Mouse (Mus musculus) hindbrain, embryonic 12.5 days (tissue): ENCODE measurements around the gene Hecw2. TPM values are rescaled to one million over a fixed set of nuclear protein-coding genes. Genes with fewer than 3 reads are reported as not detected.

Experiments used
- ATAC-seq: fragments of 200-750 bp; cut with Nextera tagmentation; 2 replicates; pipeline ENCODE4 v1.8.0; 2017; ENCODE audit warnings: moderate TSS enrichment; ENCODE audit not compliant: low FRiP score
- H3K27ac ChIP-seq: fragments of 300-500 bp; sonication (generic); 2 replicates; pipeline ENCODE4 v1.5.1; 2016; ENCODE audit warnings: mild to moderate bottlenecking
- H3K27me3 ChIP-seq: fragments of 300-500 bp; sonication (generic); 2 replicates; pipeline ENCODE4 v1.6.1; 2016; ENCODE audit warnings: mild to moderate bottlenecking
- H3K36me3 ChIP-seq: fragments of 300-500 bp; sonication (generic); 2 replicates; pipeline ENCODE4 v1.6.1; 2016; ENCODE audit warnings: mild to moderate bottlenecking
- H3K4me1 ChIP-seq: fragments of 300-500 bp; sonication (generic); 2 replicates; pipeline ENCODE4 v1.6.1; 2016
- H3K4me2 ChIP-seq: fragments of 300-500 bp; sonication (generic); replicated peaks from 2 replicates; pipeline ENCODE4 v1.6.1; 2016; ENCODE audit warnings: mild to moderate bottlenecking
- H3K4me3 ChIP-seq: fragments of 300-500 bp; sonication (generic); 2 replicates; pipeline ENCODE4 v1.5.1; 2016; ENCODE audit warnings: mild to moderate bottlenecking
- H3K9ac ChIP-seq: fragments of 300-500 bp; sonication (generic); 2 replicates; pipeline ENCODE4 v1.6.1; 2016; ENCODE audit warnings: mild to moderate bottlenecking, moderate library complexity
- H3K9me3 ChIP-seq: fragments of 300-500 bp; sonication (generic); replicated peaks from 2 replicates; pipeline ENCODE4 v1.6.1; 2016; ENCODE audit warnings: mild to moderate bottlenecking
- WGBS: fragments of 180-500 bp; shearing (Covaris S2); methylation state at CpG from one replicate; pipeline ENCODE4 v1.1.7; 2016; 5-methylcytosine and 5-hydroxymethylcytosine counted together
- polyA plus RNA-seq: library from polyadenylated mRNA; unstranded; fragments of >200 nt; fragmentation: Nextera tagmentation; extraction: Ambion mirVana; gene quantifications from 2 replicates; pipeline ENCODE4 v1.2.1, GENCODE M21; 2016

Gene Hecw2
- polyA plus RNA-seq, 1 experiment from 2014 or later = 8.7 TPM

GRCm38 (mm10) chr1:54012414-54012813 is 182.6 kb downstream of the Hecw2 start:
- Histone ChIP-seq H3K27me3 (no peaks in the 10 kb centered on the region), H3K4me2 (no peak overlapping the region), H3K9me3 (no peaks in the 10 kb centered on the region), H3K4me3 (no peak overlapping the region), H3K4me1 (0 out of 2 replicates have a peak, but pooled peaks cover 6% of the 10 kb centered on the region), H3K36me3 (no peaks in the 10 kb centered on the region), H3K27ac (no peak overlapping the region), H3K9ac (no peak overlapping the region)
- no peak for ATAC-seq
- 63% methylated on average over 3 of the region's 3 CpGs for WGBS

- Histone ChIP-seq H3K36me3 (no peaks in the 10 kb centered on the region), H3K4me1 (0 out of 2 replicates have a peak, but pooled peaks cover 2% of the 10 kb centered on the region), H3K4me2 (no peak overlapping the region), H3K27ac (no peak overlapping the region), H3K9me3 (no peaks in the 10 kb centered on the region), H3K4me3 (no peak overlapping the region), H3K9ac (no peak overlapping the region), H3K27me3 (no peaks in the 10 kb centered on the region)
- WGBS = 93% methylated on average over 6 of the region's 6 CpGs
- ATAC-seq = no peak
These were observed 185.4 kb downstream of the Hecw2 start for GRCm38 (mm10) chr1:54009418-54010064.

GRCm38 (mm10) chr1:54005860-54006386 is 189.0 kb downstream of the Hecw2 start:
- Histone ChIP-seq H3K36me3 (no peaks in the 10 kb centered on the region), H3K27ac (no peak overlapping the region), H3K4me2 (no peak overlapping the region), H3K4me1 (no peaks in the 10 kb centered on the region), H3K27me3 (no peaks in the 10 kb centered on the region), H3K4me3 (no peak overlapping the region), H3K9ac (no peak overlapping the region), H3K9me3 (no peaks in the 10 kb centered on the region)
- ATAC-seq = no peak
- WGBS = 80% methylated on average over 5 of the region's 5 CpGs

GRCm38 (mm10) chr1:54003288-54003687 is 191.7 kb downstream of the Hecw2 start:
- H3K27ac ChIP-seq = no peak overlapping the region
- no peak overlapping the region for H3K4me3 ChIP-seq
- H3K9me3 ChIP-seq = no peaks in the 10 kb centered on the region
- no peaks in the 10 kb centered on the region for H3K27me3 ChIP-seq
- no peak overlapping the region for H3K9ac ChIP-seq
- no peak for ATAC-seq
- no peaks in the 10 kb centered on the region for H3K4me1 ChIP-seq
- no peak overlapping the region for H3K4me2 ChIP-seq
- no peaks in the 10 kb centered on the region for H3K36me3 ChIP-seq
- WGBS = 86% methylated on average over 3 of the region's 3 CpGs

GRCm38 (mm10) chr1:54002077-54002476 is 192.9 kb downstream of the Hecw2 start:
- H3K9me3 ChIP-seq = no peaks in the 10 kb centered on the region
- WGBS = 86% methylated on average over 2 of the region's 2 CpGs
- no peak overlapping the region for H3K9ac ChIP-seq
- no peak overlapping the region for H3K4me2 ChIP-seq
- H3K4me3 ChIP-seq = no peak overlapping the region
- no peaks in the 10 kb centered on the region for H3K27me3 ChIP-seq
- H3K27ac ChIP-seq = no peak overlapping the region
- H3K36me3 ChIP-seq = no peaks in the 10 kb centered on the region
- H3K4me1 ChIP-seq = no peaks in the 10 kb centered on the region
- ATAC-seq = no peak

GRCm38 (mm10) chr1:53997239-53997638 is 197.7 kb downstream of the Hecw2 start:
- 90% methylated on average over 1 of the region's 1 CpGs for WGBS
- no peak overlapping the region for H3K9ac ChIP-seq
- no peak overlapping the region for H3K27ac ChIP-seq
- no peak overlapping the region for H3K4me3 ChIP-seq
- H3K4me2 ChIP-seq = no peak overlapping the region
- no peaks in the 10 kb centered on the region for H3K36me3 ChIP-seq
- no peak for ATAC-seq
- no peaks in the 10 kb centered on the region for H3K9me3 ChIP-seq
- no peaks in the 10 kb centered on the region for H3K27me3 ChIP-seq
- no peaks in the 10 kb centered on the region for H3K4me1 ChIP-seq

GRCm38 (mm10) chr1:53986185-53986892 is 208.6 kb downstream of the Hecw2 start:
- no peak overlapping the region for H3K4me3 ChIP-seq
- H3K27ac ChIP-seq = no peak overlapping the region
- no peak overlapping the region for H3K9ac ChIP-seq
- no peaks in the 10 kb centered on the region for H3K36me3 ChIP-seq
- no peak overlapping the region for H3K4me2 ChIP-seq
- no peaks in the 10 kb centered on the region for H3K4me1 ChIP-seq
- H3K9me3 ChIP-seq = no peaks in the 10 kb centered on the region
- H3K27me3 ChIP-seq = no peaks in the 10 kb centered on the region
- WGBS = 86% methylated on average over 8 of the region's 8 CpGs
- no peak for ATAC-seq

- Histone ChIP-seq H3K36me3 (no peaks in the 10 kb centered on the region), H3K9me3 (no peaks in the 10 kb centered on the region), H3K4me2 (no peak overlapping the region), H3K4me1 (no peaks in the 10 kb centered on the region), H3K9ac (no peak overlapping the region), H3K27me3 (no peaks in the 10 kb centered on the region), H3K4me3 (no peak overlapping the region), H3K27ac (peak overlapping the region; percentile 48; the same call in 1 of the 2 replicates)
- no peak for ATAC-seq
- 97% methylated on average over 2 of the region's 2 CpGs for WGBS
These were observed 216.5 kb downstream of the Hecw2 start for GRCm38 (mm10) chr1:53978514-53978831.

- no peaks in the 10 kb centered on the region for H3K27me3 ChIP-seq
- H3K4me1 ChIP-seq = no peaks in the 10 kb centered on the region
- no peak overlapping the region for H3K4me3 ChIP-seq
- H3K9me3 ChIP-seq = no peaks in the 10 kb centered on the region
- WGBS = 80% methylated on average over 8 of the region's 8 CpGs
- no peak for ATAC-seq
- H3K27ac ChIP-seq = peak overlapping the region; percentile 48; the same call in 1 of the 2 replicates
- no peaks in the 10 kb centered on the region for H3K36me3 ChIP-seq
- H3K9ac ChIP-seq = no peak overlapping the region
- no peak overlapping the region for H3K4me2 ChIP-seq
These were observed 217.0 kb downstream of the Hecw2 start for GRCm38 (mm10) chr1:53977806-53978513.

GRCm38 (mm10) chr1:53976721-53977120 is 218.2 kb downstream of the Hecw2 start:
- no peaks in the 10 kb centered on the region for H3K9me3 ChIP-seq
- 94% methylated on average over 5 of the region's 5 CpGs for WGBS
- no peaks in the 10 kb centered on the region for H3K4me1 ChIP-seq
- H3K4me2 ChIP-seq = no peak overlapping the region
- H3K4me3 ChIP-seq = no peak overlapping the region
- no peaks in the 10 kb centered on the region for H3K36me3 ChIP-seq
- no peak overlapping the region for H3K9ac ChIP-seq
- no peak for ATAC-seq
- H3K27me3 ChIP-seq = no peaks in the 10 kb centered on the region
- no peak overlapping the region for H3K27ac ChIP-seq

- Histone ChIP-seq H3K4me1 (no peaks in the 10 kb centered on the region), H3K4me3 (no peak overlapping the region), H3K9me3 (no peaks in the 10 kb centered on the region), H3K36me3 (no peaks in the 10 kb centered on the region), H3K9ac (no peak overlapping the region), H3K27ac (no peak overlapping the region), H3K27me3 (no peaks in the 10 kb centered on the region), H3K4me2 (no peak overlapping the region)
- no peak for ATAC-seq
- WGBS = 90% methylated on average over 8 of the region's 8 CpGs
These were observed 218.9 kb downstream of the Hecw2 start for GRCm38 (mm10) chr1:53976100-53976499.

- no peak overlapping the region for H3K9ac ChIP-seq
- H3K27me3 ChIP-seq = no peaks in the 10 kb centered on the region
- WGBS = 66% methylated on average over 3 of the region's 5 CpGs
- no peaks in the 10 kb centered on the region for H3K36me3 ChIP-seq
- ATAC-seq = no peak
- no peak overlapping the region for H3K27ac ChIP-seq
- H3K4me2 ChIP-seq = no peak overlapping the region
- no peaks in the 10 kb centered on the region for H3K9me3 ChIP-seq
- H3K4me1 ChIP-seq = no peaks in the 10 kb centered on the region
- no peak overlapping the region for H3K4me3 ChIP-seq
These were observed 220.0 kb downstream of the Hecw2 start for GRCm38 (mm10) chr1:53974941-53975340.
